In the genomic region with DNA sequence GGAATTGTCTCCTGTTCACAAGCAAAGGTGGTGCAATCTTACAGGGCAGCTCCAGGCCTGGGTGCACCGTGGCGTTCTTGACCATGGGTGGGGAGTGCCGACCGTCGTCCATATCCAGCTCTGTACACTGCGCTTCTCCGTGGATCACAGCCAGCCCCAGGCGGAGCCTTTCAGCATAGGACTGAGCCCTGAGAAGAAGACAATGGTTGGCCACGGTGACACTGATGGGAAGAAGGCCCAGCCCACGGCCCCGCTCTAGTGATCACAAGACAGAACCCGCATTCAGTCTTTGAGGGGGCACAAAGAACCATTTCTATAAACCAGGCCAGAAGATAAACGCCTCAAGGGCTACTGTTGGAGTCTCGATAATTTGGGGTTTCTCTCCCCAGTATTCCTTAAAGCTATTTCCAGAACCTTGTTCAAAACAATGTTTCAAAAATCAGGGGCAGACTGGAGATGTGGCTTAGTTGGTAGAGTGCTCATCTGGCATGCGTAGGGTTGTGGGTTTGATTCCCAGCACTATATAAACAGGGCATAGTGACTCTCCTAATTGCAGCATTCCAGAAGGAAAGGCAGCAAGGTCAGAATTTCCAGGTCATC, we compare ENCODE assay signal across 18 mouse cellular contexts. TPM values are rescaled to one million over a fixed set of nuclear protein-coding genes. Genes with fewer than 3 reads are reported as not detected.
"Had no signal": no experiment of that assay in that cellular context is flagged by ENCODE, and none has a peak within 500 bp of the region (broad histone marks: within the 10 kb centered on the region; RNA-seq: fewer than 3 reads in every experiment).

No protein-coding gene starts in this region.

- H3K4me3 ChIP-seq: hindbrain, embryonic 15.5 days; limb, embryonic 13.5 days; liver, embryonic 12.5 days; megakaryocyte, embryonic 14.5 days; midbrain, embryonic 12.5 days had no signal

- H3K9me3 ChIP-seq: hindbrain, embryonic 15.5 days; limb, embryonic 13.5 days; liver, embryonic 12.5 days; megakaryocyte, embryonic 14.5 days; midbrain, embryonic 12.5 days had no signal

- H3K4me2 ChIP-seq: hindbrain, embryonic 15.5 days; limb, embryonic 13.5 days; liver, embryonic 12.5 days; lung, embryonic 14.5 days; midbrain, embryonic 12.5 days had no signal

- H3K9ac ChIP-seq: hindbrain, embryonic 15.5 days; limb, embryonic 13.5 days; liver, embryonic 12.5 days; lung, embryonic 14.5 days; midbrain, embryonic 12.5 days had no signal

- DNase-seq: kidney, postnatal 36 days; lung, embryonic 14.5 days; lung, postnatal 10 days; lung, postnatal 4 days; right cerebral cortex, adult 18-20 months; right cerebral cortex, postnatal 25 days; thymus, adult 18-20 months; thymus, postnatal 14 days had no signal

- H3K27ac ChIP-seq: hindbrain, embryonic 15.5 days; limb, embryonic 13.5 days; liver, embryonic 12.5 days; midbrain, embryonic 12.5 days had no signal

- H3K4me1 ChIP-seq: hindbrain, embryonic 15.5 days; limb, embryonic 13.5 days; midbrain, embryonic 12.5 days had no signal

- H3K27me3 ChIP-seq: hindbrain, embryonic 15.5 days; limb, embryonic 13.5 days; liver, embryonic 12.5 days; megakaryocyte, embryonic 14.5 days; midbrain, embryonic 12.5 days had no signal

- ATAC-seq: intestine, embryonic 16.5 days; liver, embryonic 12.5 days had no signal

RNA-seq across cellular contexts. Expression of gene Qrich2, which starts 11.2 kb away (rescaled TPM):
- total RNA-seq: left cerebral cortex, postnatal 36 days; midbrain, postnatal 0 days had no signal
- polyA plus RNA-seq: liver, embryonic 12.5 days; liver, embryonic 16.5 days; midbrain, embryonic 12.5 days; neural tube, embryonic 14.5 days had no signal
